Mouse (Mus musculus): Measurements from ENCODE around the gene Rnf144a.

- no peak for TF ChIP-seq POLR2A (IDR thresholded peaks at IDR 0.05; ENCODE audit: extremely low read depth, insufficient read depth, low read length)
- TF ChIP-seq CTCF (IDR thresholded peaks at IDR 0.05; ENCODE audit: extremely low read depth, insufficient read depth, low read length), result no peak
Measured at GRCm38 (mm10) chr12:26385735-26386134, 29.3 kb downstream of the Rnf144a start.
